Mouse (Mus musculus) testis, postnatal 14 days (tissue): ENCODE data around the gene Zfp428.

Source experiments
- DNase-seq: peaks from one replicate; pipeline ENCODE4 v3.0.0; 2021; ENCODE audit warnings: low spot score

Zfp428 gene

DNA sequence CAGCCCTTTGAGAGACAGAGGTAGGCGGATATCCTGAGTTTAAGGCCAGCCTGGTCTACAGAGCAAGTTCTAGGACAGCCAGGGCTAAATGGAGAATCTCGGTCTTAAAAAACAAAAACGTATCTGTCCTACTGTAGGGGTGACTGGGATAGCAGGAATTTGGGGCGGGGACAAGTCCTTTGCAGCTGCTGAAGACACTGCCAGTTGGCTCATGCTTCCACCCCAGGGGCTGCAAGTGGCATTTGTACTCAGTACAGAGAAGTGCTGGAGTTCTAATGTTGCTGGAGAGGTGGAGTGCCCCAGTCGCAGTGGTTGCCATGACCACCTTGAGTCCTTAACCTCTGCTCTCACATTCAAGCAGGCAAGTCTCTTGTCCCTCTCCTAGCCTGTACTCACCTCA, 16.0 kb downstream of the Zfp428 start:
- DNase-seq: no peak

DNA sequence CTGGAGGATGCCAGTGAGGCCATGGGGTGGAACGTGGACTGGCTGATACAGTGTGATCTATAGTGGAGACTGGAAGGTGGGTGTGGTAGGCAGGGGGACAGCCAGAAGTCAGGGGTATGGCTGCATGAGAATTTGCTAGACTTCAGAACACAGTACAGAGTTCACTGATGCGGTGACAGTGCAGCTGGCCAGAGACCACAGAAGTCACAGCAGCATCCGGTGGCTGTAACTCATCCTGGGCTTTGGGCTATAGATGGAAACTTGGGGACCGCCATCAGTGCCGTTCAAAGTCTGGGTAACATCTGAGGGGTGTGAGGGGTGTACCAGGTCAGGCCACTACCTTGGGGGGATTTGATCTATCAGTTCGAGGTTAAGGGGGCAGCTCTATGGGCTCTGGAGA, 16.9 kb downstream of the Zfp428 start:
- no peak for DNase-seq

DNA sequence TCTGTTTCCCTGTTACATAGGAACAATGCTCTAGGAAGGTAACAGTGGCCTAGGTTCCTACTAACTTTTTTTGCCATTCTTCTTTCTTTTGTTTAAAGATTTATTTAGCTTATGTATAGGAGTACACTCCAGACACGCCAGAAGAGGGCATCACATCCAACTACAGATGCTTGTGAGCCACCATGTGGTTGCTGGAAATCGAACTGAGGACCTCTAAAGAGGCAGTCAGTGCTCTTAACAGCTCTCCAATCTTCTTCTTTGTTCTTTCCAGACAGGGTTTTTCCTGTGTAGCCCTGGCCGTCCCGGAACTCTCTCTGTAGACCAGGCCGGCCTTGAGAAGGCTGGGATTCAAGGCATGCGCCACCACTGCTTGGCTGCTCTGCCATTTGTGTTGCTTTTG, 18.2 kb downstream of the Zfp428 start:
- DNase-seq: no peak

- no peak for DNase-seq
These were observed 19.0 kb downstream of the Zfp428 start for GRCm38 (mm10) chr7:24525686-24526420.

- no peak for DNase-seq
These were observed 22.1 kb downstream of the Zfp428 start for GRCm38 (mm10) chr7:24528861-24529260.

GRCm38 (mm10) chr7:24529580-24529979, 22.8 kb downstream of the Zfp428 start:
- DNase-seq: no peak

GRCm38 (mm10) chr7:24530062-24530931, 23.5 kb downstream of the Zfp428 start, which contains the start of gene Irgq:
TSS of gene Irgq (plus strand) at chr7:24530689.
- DNase-seq: peak; percentile 95

GRCm38 (mm10) chr7:24531211-24531971, 24.6 kb downstream of the Zfp428 start:
- peak; percentile 57 for DNase-seq

DNA sequence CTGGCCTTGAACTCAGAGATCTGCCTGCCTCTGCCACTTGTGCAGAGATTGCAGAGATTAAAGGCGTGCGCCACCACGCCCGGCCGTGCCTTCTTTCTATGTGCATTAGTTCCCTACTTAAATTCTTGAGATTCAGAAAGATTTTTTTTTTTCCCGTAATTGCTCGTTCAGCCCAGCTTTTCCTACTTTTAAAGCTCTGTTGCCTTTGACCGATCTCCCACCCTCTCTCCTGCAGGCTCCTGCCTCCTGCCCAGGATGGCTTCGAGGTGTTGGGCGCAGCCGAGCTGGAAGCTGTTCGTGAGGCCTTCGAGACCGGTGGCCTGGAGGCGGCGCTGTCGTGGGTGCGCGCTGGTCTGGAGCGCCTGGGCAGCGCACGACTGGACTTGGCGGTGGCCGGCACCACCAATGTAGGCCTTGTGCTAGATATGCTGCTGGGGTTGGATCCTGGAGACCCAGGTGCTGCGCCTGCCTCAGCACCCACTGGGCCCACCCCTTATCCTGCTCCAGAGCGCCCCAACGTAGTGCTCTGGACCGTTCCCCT, 26.3 kb downstream of the Zfp428 start:
- no peak for DNase-seq

DNA sequence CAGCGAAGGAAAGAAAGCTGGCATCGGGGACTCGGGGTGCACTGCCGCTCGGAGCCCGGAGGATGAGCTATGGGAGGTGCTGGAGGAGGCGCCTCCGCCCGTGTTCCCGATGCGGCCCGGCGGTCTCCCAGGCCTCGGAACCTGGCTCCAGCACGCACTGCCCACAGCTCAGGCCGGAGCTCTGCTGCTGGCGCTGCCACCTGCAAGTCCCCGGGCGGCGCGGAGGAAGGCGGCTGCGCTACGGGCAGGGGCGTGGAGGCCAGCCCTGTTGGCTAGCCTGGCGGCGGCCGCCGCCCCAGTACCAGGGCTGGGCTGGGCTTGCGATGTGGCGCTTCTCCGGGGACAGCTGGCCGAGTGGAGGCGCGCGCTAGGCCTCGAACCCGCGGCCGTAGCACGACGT, 27.0 kb downstream of the Zfp428 start:
- DNase-seq: no peak

GRCm38 (mm10) chr7:24534301-24534700, 27.5 kb downstream of the Zfp428 start:
- DNase-seq: no peak

DNA sequence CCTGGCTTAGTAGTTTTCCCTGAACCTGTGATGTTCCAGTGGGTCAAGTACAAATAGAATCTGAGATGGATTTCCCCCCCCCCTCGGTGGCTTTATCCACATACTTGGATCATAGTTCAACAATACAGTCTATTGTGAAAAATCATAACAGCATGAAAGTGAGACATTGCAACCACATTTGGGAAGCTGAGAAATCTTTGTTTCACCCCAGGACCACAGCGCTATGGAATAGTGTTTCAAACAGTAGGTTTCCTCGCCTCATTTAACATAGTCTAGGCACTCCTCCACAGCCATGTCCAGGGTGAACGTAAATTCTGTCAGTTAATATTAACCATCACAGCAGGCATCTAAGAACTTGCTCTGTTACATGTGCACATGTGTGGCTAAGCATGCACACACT, 30.3 kb downstream of the Zfp428 start:
- DNase-seq: no peak

- no peak for DNase-seq
These were observed 30.8 kb downstream of the Zfp428 start for GRCm38 (mm10) chr7:24537591-24537990.

- DNase-seq: no peak
These were observed 31.3 kb downstream of the Zfp428 start for GRCm38 (mm10) chr7:24538154-24538553.

DNA sequence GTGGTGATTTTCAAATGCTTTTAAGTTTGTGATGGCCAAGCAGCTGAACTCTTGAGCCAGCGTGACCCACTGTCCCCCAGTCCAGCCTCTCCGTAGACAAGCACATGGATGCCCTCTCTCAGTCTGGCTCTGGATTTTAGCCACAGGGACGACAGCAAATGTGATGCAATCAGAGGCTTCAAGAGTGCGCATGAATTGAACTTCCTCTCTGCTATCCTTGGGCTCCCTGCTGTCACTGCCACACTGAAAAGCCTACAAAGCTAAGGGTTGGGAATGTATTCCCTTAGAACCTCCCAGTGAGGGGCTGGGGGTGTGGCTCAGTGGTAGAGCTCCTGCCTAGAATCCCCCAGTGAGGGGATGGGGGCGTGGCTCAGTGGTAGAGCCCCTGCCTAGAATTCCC, 31.9 kb downstream of the Zfp428 start:
- no peak for DNase-seq

DNA sequence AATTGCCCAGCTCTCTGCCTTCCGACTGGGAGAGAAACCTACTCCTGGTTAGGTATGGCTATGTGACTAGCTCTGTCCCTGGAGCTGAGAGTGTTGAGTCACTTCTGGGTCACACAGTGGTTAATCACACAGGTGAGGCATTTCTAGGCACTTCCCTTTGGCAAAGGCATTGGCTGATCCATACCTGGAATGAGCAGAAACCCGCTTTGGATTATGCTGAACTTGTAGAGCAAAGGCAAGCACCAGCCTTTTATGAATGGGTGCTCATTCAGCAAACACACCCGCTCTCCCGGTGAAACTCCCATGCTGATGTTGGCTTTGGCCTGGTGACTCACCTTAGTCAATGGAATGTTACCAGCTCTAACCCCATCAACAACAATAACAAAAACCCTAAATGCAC, 32.9 kb downstream of the Zfp428 start:
- DNase-seq: no peak

- DNase-seq: no peak
These were observed 37.7 kb downstream of the Zfp428 start for GRCm38 (mm10) chr7:24544506-24544905.

DNA sequence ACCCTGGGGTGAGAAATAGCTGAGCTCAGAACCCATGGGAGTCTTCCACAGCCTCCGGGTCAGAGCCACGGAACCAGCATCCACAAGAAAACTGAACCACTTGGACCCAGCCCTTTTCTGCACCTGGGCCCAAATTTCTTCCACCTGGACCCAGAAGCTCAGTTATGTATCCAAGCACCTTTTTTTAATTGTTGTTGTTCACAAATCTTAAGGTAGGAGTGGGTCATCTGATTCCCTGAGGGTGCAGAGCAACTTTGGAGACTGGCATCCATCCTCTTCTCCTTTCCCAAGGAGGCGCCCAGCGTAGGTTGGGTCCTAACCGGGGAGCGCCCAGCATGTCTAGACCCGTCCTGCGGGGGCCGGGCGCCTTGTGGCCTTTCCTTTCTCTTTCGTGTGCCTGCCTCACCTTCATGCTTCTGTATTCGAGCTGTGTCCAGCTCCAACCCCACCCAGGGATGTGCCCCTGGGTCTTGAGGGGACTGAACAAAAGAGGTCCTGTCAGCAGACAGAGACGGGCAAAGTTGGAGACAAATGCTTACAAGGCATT, 39.3 kb downstream of the Zfp428 start, which contains the start of the genes Pinlyp and Xrcc1:
Pinlyp (minus strand) TSS at position 51 of the 547 bp plus-strand sequence.
Xrcc1 (plus strand) TSS at position 222 of the 547 bp plus-strand sequence.
- no peak for DNase-seq

- DNase-seq: peak; percentile 98
These were observed 40.0 kb downstream of the Zfp428 start for GRCm38 (mm10) chr7:24546634-24547389.

DNA sequence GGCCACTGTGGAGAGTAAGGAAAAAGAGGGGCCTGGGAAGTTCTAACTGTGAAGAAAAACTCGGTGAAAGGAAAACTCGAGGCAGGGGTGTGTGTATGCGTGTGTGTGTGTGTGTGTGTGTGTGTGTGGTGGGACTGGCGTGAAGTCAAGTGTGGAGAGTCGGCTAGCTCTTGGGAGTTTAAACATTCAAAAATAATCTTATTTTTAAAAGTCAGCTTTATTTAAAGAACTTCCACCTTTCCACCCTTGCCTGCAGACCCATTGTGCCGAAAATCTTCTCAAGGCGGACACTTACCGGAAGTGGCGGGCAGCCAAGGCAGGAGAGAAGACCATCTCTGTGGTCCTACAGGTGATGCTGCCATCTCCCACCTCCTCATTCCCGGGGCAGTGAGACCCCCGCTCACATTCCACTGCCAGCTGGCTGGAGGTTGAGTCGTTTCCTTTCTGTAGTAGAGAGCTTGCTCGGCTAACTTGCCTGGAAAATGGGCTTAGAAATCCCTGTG, 40.8 kb downstream of the Zfp428 start:
- DNase-seq: no peak
